Mouse (Mus musculus): ENCODE measurements at regions not wholly inside any gene's neighbourhood (a gene's known extent, or its start where the extent isn't known, plus 50 kb on each side); places are given as distances from the start of the nearest gene placed in this dataset.

DNA sequence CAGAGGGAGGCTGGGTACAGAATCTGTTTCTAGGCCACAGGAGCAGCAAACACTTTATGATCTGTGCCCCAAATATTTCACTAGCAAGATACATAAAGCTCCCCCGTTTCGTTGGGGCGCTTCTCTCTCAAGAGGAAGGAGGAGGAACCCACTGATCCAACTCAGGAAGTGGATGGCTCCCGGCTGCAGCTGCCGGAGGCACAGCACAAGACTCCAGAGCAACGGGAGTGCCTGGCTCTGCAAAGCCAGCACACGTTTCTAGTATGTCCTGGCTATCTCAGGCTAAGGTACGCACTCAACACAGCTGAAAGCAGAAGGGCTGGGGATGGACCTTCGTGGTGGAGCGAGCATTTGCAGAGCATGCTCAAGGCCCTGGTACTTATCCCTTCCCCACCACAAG is 223.2 kb upstream of the Sox2 start:
- Histone ChIP-seq H3K9me3 (no peaks in the 10 kb centered on the region), H3K9ac (no peak overlapping the region), H3K27me3 (no peaks in the 10 kb centered on the region), H3K36me3 (no peaks in the 10 kb centered on the region), H3K4me1 (no peaks in the 10 kb centered on the region), H3K27ac (no peak overlapping the region), H3K4me2 (no peak overlapping the region), H3K4me3 (no peak overlapping the region)
- ATAC-seq (ENCODE audit: borderline replicate concordance, extremely low read depth, low FRiP score, low TSS enrichment), result no peak
- WGBS, result 74% methylated on average over 10 of the region's 10 CpGs

DNA sequence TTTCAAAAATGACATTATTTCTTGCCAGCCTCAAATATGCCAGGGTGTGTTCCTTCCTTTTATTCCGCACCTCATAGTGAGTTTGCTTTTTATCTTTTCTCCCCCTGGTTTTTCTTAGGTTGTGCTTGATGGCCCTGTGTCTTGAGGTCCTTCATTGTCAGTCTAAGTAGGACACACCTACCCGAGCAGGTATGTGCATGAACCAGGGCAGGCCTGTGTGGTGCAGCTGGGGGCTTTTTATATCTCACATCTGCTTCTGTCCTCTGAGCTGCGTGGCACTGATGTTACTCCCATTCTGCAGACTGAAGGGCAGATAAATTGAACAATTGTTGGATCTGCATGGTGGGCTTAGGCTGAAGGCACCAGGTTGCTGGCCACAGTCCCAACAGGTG is 238.3 kb upstream of the Sox2 start:
- H3K4me2 ChIP-seq, result no peak overlapping the region
- no peaks in the 10 kb centered on the region for H3K9me3 ChIP-seq
- ATAC-seq (ENCODE audit: borderline replicate concordance, extremely low read depth, low FRiP score, low TSS enrichment), result no peak
- WGBS, result 72% methylated on average over 3 of the region's 3 CpGs
- H3K27me3 ChIP-seq, result no peaks in the 10 kb centered on the region
- no peak overlapping the region for H3K4me3 ChIP-seq
- H3K27ac ChIP-seq, result no peak overlapping the region
- no peak overlapping the region for H3K9ac ChIP-seq
- H3K36me3 ChIP-seq, result no peaks in the 10 kb centered on the region
- no peaks in the 10 kb centered on the region for H3K4me1 ChIP-seq

DNA sequence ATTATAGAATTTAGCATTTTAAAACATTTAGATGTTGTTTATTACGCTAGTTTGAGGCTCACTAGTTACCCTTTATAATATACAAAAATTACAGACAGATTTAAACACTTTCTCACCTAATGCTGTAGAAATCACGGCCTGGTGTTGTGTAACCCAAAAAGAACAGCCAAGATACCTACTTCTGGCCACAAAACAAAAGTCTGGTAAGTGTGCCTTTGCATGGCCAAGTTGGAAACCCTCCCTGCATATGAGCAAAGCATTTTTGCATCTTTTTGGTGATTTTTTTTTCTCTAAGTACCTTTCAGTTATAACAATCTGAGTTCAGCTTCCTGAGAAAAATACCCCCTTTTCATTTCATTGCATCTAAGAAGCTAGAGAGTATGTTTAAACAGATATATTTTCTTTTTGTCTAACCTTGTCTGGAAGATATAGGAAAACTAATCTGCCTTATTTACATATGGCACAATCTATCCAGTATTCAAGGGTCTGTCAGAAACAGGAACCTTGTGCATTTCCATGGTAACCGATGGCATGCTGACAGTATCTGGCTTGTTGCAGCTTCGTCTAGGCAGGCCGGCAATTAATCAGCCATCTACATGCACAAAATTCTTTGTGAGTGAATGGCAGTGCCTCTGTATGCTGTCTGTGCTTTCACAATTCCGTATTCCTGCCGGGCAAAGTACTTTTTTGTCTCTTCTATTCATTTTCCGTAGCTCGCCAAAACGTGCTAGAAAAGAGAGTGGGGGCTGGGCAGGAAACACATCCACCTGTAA is 238.9 kb upstream of the Sox2 start:
- Histone ChIP-seq H3K9ac (no peak overlapping the region), H3K4me3 (no peak overlapping the region), H3K4me1 (no peaks in the 10 kb centered on the region), H3K4me2 (no peak overlapping the region), H3K27ac (no peak overlapping the region), H3K27me3 (no peaks in the 10 kb centered on the region), H3K9me3 (no peaks in the 10 kb centered on the region), H3K36me3 (no peaks in the 10 kb centered on the region)
- ATAC-seq (ENCODE audit: borderline replicate concordance, extremely low read depth, low FRiP score, low TSS enrichment), result no peak
- WGBS, result 58% methylated on average over 10 of the region's 10 CpGs

DNA sequence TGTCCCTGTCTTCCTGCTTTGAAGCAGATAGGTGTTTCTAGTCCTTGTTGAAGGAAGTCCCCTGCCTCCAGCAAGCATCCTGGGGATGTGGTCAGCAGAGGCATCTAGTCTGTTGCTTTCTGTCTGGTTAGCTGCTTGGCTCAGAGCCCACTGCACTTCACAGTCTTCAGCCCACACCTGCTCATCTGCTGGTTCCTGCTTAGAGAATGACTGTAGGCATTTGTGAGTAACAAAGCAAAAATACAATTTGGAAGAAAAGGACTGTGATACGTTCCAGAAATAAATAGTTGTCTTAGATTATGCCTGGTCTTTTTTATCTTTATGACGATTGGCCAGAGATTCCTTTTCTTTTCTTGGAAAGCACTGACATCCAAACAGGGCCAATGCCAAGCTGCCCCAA is 246.6 kb upstream of the Sox2 start:
- no peaks in the 10 kb centered on the region for H3K9me3 ChIP-seq
- H3K4me2 ChIP-seq, result no peak overlapping the region
- H3K4me1 ChIP-seq, result no peaks in the 10 kb centered on the region
- no peak overlapping the region for H3K9ac ChIP-seq
- H3K36me3 ChIP-seq, result no peaks in the 10 kb centered on the region
- ATAC-seq (ENCODE audit: borderline replicate concordance, extremely low read depth, low FRiP score, low TSS enrichment), result no peak
- H3K27me3 ChIP-seq, result no peaks in the 10 kb centered on the region
- no peak overlapping the region for H3K27ac ChIP-seq
- no peak overlapping the region for H3K4me3 ChIP-seq
- WGBS, result 45% methylated on average over 2 of the region's 2 CpGs

DNA sequence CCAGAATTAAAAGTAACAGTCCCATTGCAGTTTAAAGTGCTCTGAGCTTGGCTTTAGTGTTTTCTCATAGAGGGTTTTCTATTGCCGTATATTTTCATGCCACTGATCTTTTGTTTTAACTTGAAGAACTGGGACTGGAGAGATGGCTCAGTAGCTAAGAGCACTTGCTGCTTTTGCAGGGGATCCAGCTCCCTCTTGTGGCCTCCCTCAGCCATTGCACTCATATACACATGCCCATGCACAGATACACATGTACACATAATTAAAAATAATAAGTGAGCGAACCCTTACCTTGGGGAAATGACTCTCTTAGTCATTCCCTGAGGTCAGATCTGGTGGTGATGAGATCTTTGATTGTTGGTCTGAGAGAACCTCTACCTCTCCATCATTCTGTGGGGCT is 258.9 kb upstream of the Sox2 start:
- ATAC-seq (ENCODE audit: borderline replicate concordance, extremely low read depth, low FRiP score, low TSS enrichment), result no peak
- no peak overlapping the region for H3K9ac ChIP-seq
- no peaks in the 10 kb centered on the region for H3K36me3 ChIP-seq
- WGBS, result 88% methylated on average over 2 of the region's 2 CpGs
- H3K27me3 ChIP-seq, result no peaks in the 10 kb centered on the region
- no peaks in the 10 kb centered on the region for H3K4me1 ChIP-seq
- no peaks in the 10 kb centered on the region for H3K9me3 ChIP-seq
- H3K4me3 ChIP-seq, result no peak overlapping the region
- H3K4me2 ChIP-seq, result no peak overlapping the region
- H3K27ac ChIP-seq, result no peak overlapping the region

DNA sequence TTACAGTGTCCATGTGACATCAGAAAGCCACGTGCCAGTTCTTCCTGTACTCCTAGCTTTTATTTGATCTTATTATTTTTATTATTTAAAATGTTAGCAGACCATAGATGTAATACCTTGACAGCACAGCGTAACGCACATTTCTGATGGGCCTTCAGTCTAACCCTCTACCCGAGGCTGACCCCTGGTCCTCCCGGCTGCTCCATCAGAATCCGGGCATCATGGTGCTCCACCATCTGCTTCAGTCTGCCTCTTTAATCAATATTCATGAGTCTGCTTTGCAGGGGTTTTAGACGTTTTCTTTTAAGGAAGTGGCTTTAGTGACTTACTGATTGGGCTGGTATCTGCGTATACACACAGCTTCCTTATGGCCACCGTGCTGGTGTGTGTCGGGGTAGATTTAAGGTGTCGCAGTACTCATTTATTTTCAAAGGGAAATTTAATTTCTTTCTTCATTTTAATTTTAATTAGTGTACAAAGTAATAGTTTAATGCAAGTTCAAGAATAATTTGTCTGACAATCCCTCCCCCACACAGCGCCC is 265.2 kb upstream of the Sox2 start:
- no peak for ATAC-seq (ENCODE audit: borderline replicate concordance, extremely low read depth, low FRiP score, low TSS enrichment)
- 81% methylated on average over 12 of the region's 12 CpGs for WGBS
- Histone ChIP-seq H3K9me3 (no peaks in the 10 kb centered on the region), H3K9ac (no peak overlapping the region), H3K36me3 (no peaks in the 10 kb centered on the region), H3K4me1 (no peaks in the 10 kb centered on the region), H3K27ac (no peak overlapping the region), H3K27me3 (no peaks in the 10 kb centered on the region), H3K4me2 (no peak overlapping the region), H3K4me3 (no peak overlapping the region)

DNA sequence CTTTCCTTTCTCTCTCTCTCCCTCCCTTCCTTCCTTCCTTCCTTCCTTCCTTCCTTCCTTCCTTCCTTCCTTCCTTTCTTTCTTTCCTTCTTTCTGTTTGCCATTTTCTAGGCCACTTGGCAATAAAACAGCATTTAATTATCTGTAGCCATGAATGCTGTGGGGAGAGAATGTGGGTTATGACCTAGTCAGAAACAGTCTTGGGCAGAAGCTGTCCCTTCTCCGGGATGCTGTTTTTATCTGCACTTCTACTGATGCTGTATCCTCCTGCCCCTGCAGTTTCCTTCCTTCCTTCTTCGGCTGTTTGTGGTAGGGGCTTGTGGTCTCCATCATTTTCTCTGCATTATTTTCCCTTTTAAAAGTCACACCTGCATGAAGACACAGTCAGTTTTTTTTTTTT is 272.3 kb upstream of the Sox2 start:
- Histone ChIP-seq H3K4me3 (no peak overlapping the region), H3K9ac (no peak overlapping the region), H3K9me3 (no peaks in the 10 kb centered on the region), H3K4me2 (no peak overlapping the region), H3K27ac (no peak overlapping the region), H3K4me1 (no peaks in the 10 kb centered on the region), H3K27me3 (no peaks in the 10 kb centered on the region), H3K36me3 (no peaks in the 10 kb centered on the region)
- no peak for ATAC-seq (ENCODE audit: borderline replicate concordance, extremely low read depth, low FRiP score, low TSS enrichment)
- WGBS, result 55% methylated on average over 2 of the region's 2 CpGs

DNA sequence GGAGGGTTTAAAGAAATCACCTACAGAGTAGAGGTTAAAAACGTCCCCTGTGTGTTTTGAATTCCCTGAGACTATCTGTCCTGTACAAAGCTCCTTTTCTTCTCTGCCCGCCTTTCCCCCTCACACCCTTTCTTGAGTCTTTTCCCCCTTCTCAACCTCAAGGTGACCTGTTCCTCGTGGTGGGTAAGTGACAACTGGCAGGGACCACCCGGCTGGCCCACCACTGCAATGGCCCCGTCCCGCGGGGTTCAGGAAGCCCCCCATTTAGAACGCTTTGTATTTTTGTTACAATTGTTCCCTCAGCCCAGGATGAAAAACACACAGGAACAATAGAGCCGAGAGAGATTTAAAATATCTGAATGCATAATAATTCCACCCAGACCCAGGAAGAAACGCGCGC is 272.9 kb upstream of the Sox2 start:
- Histone ChIP-seq H3K4me2 (no peak overlapping the region), H3K27ac (no peak overlapping the region), H3K4me3 (no peak overlapping the region), H3K9me3 (no peaks in the 10 kb centered on the region), H3K9ac (no peak overlapping the region), H3K4me1 (no peaks in the 10 kb centered on the region), H3K27me3 (no peaks in the 10 kb centered on the region), H3K36me3 (no peaks in the 10 kb centered on the region)
- ATAC-seq (ENCODE audit: borderline replicate concordance, extremely low read depth, low FRiP score, low TSS enrichment), result no peak
- 65% methylated on average over 12 of the region's 12 CpGs for WGBS

DNA sequence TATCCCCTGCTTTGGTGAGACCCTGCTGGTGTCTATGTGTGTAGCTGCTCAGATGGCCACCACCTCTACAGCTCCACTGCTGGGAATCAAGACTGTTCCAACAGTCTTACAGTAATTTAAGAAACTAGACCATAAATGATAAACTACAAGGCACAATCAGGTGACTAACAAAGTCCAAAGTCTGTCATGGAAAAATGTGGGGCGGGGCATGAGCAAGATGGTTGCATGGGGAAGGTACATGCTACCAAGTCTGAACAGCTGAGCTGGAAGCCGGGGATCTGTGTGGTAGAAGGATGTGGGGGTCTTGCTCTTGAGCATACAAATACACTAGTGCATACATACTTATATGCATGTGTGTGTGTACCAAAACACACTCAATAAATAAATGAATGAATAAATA is 278.8 kb upstream of the Sox2 start:
- H3K9ac ChIP-seq, result no peak overlapping the region
- no peak overlapping the region for H3K4me3 ChIP-seq
- no peaks in the 10 kb centered on the region for H3K9me3 ChIP-seq
- WGBS, result 86% methylated on average over 2 of the region's 2 CpGs
- no peak for ATAC-seq (ENCODE audit: borderline replicate concordance, extremely low read depth, low FRiP score, low TSS enrichment)
- no peaks in the 10 kb centered on the region for H3K36me3 ChIP-seq
- no peak overlapping the region for H3K27ac ChIP-seq
- no peaks in the 10 kb centered on the region for H3K27me3 ChIP-seq
- H3K4me2 ChIP-seq, result no peak overlapping the region
- no peaks in the 10 kb centered on the region for H3K4me1 ChIP-seq

DNA sequence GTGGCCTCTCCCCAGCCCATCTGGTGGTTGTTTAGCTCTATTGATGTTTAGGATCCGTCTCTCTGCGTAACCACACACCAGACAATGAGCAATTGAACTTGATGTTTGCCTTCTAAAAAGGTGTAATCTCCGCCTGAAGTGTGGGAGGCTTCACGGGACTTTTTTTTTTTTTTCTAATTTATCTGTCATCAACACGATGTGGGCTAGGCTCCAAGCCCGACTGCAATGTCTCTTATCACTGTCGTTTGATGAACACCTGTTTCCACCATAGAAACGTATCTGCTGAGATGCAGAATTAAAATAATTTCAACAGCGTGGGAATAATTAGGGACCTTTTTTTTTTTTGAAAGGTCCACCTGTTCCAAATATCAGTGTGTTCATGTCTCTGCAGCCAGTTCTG is 257.0 kb upstream of the Dnajc19 start:
- Histone ChIP-seq H3K9ac (no peak overlapping the region), H3K4me3 (no peak overlapping the region), H3K4me1 (no peaks in the 10 kb centered on the region), H3K36me3 (no peaks in the 10 kb centered on the region), H3K4me2 (no peak overlapping the region), H3K27ac (no peak overlapping the region), H3K27me3 (no peaks in the 10 kb centered on the region), H3K9me3 (no peaks in the 10 kb centered on the region)
- 63% methylated on average over 9 of the region's 9 CpGs for WGBS
- ATAC-seq (ENCODE audit: borderline replicate concordance, extremely low read depth, low FRiP score, low TSS enrichment), result no peak

DNA sequence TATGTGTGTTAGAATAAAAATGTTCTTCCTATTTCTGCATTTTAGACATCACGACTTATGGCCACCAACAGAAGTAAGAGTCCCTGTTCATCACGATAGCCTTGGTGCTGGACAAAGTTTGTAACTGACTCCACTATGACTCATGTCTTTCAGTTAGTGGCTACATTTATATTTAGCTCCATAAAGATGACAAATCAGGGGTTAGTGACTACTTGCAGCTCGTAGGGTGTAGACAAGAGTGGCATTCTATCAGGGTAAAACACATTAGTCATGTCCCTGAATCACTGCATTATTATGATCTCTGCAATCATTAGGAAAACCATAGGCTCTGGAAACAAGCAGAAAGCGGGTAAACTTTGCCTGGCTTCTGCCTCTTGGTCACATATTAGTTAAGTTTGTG is 252.4 kb upstream of the Dnajc19 start:
- Histone ChIP-seq H3K27me3 (no peaks in the 10 kb centered on the region), H3K4me2 (no peak overlapping the region), H3K9ac (no peak overlapping the region), H3K27ac (no peak overlapping the region), H3K4me3 (no peak overlapping the region), H3K9me3 (no peaks in the 10 kb centered on the region), H3K36me3 (no peaks in the 10 kb centered on the region), H3K4me1 (no peaks in the 10 kb centered on the region)
- 67% methylated on average over 4 of the region's 4 CpGs for WGBS
- no peak for ATAC-seq (ENCODE audit: borderline replicate concordance, extremely low read depth, low FRiP score, low TSS enrichment)

DNA sequence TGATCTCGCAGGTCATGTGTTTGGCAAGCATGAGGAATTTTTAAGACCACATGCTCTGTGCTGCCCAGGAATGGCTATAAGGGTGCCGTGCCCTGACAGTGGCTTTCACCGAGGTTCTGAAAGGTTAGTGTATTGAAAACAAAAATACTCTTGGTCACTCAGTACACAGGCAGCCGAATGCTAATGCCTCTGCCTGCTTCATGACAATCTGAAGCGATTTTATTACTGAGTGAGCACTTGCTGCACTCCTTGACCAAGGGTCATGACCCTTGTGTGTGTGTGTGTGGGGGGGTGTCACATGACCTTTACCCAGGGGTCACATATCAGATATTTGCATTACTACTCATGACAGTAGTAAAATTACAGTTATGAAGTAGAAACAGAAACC is 250.8 kb upstream of the Dnajc19 start:
- Histone ChIP-seq H3K27me3 (no peaks in the 10 kb centered on the region), H3K4me1 (no peaks in the 10 kb centered on the region), H3K27ac (no peak overlapping the region), H3K9ac (no peak overlapping the region), H3K4me3 (no peak overlapping the region), H3K9me3 (no peaks in the 10 kb centered on the region), H3K4me2 (no peak overlapping the region), H3K36me3 (no peaks in the 10 kb centered on the region)
- 54% methylated on average over 5 of the region's 5 CpGs for WGBS
- ATAC-seq (ENCODE audit: borderline replicate concordance, extremely low read depth, low FRiP score, low TSS enrichment), result no peak
